Mouse (Mus musculus) lung, adult 18-20 months (tissue): ENCODE measurements around the gene Adrb1.
"Not testable (repeated sequence)": the region's sequence is repeated elsewhere in the genome, so short reads cannot be mapped to it uniquely, and the experiment has no call there.

Experiments
- DNase-seq, 2 experiments: peaks; one replicate each; pipeline ENCODE4 v3.0.0; 2022; ENCODE audit warnings: mixed read lengths in 2 of 2

The Adrb1 gene

GRCm38 (mm10) chr19:56749343-56749742 lies 27.3 kb downstream of the Adrb1 start:
- DNase-seq = no peak

GRCm38 (mm10) chr19:56750709-56751108 lies 28.7 kb downstream of the Adrb1 start:
- no peak for DNase-seq

DNA sequence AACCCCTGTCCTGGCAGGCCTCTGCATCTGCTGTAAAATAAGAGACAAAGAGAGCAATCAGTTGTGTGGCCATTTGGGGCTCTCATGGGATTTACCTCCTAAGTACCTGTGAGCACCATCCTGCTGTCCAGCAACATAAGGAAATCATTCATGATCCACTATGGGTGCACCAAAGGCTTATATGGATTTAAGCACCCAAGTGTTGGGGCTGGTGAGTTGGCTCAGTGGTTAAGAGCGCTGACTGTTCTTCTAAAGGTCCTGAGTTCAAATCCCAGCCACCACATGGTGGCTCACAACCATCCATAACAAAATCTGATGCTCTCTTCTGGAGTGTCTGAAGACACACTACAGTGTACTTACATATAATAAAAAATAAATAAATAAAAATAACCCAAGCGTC lies 32.5 kb downstream of the Adrb1 start:
- not testable (repeated sequence) for DNase-seq

- peak; percentile 49 to 58 for DNase-seq
These were observed 34.4 kb downstream of the Adrb1 start for GRCm38 (mm10) chr19:56756412-56756811.

- no peak for DNase-seq
These were observed 36.3 kb downstream of the Adrb1 start for GRCm38 (mm10) chr19:56758311-56758710.

DNA sequence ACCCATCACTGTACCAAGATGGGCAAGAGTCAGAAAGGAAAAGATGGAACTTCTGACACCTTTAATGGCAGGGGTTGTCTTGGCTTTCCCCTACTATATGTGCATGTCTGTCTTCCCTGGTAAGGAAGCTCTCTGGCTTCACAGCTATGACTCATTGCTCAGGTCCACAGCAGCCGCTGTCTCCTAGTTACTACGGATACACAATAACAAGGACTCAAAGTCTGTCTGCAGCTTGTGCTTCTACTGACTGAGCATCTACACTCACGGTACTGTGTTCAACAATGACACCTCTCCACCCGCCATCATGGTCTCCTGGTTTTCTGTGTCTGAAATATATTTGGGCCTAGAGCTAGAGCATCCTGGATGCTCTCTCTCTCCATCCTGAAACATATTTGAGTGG lies 37.7 kb downstream of the Adrb1 start:
- no peak for DNase-seq

DNA sequence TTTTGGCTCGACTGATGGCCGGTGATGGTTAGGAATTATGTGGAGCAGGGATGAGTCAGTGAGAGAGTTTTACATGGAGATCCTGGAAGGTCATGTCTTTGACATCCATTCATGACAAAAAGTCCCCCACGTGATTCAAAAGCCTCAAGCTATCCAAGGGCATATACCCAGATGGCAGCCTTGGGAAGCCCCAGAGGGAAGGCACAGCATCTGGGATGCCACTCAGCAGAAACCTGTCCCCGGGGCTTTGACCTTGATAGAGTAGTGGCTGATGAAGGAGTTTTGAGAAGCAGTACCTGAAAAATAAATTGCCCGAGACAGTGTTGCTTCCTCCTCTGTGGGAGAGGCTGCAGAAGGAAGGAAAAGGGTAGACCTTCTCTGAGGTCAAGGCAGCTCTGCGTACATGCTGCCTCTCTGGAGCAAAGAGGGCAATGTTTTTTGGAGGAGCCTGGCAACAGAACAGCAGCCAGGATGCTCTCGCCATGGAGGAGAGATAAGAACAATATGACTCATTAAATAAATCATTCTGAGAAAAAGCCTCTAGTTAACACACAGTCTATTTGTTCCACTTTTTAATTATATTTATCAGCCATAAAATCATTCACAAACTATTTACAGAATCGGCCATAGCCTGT lies 38.4 kb downstream of the Adrb1 start:
- no peak for DNase-seq

- no peak for DNase-seq
These were observed 39.1 kb downstream of the Adrb1 start for GRCm38 (mm10) chr19:56761096-56761495.

GRCm38 (mm10) chr19:56761727-56762126 lies 39.7 kb downstream of the Adrb1 start:
- DNase-seq = peak in 1 of 2 experiments; percentile 20

DNA sequence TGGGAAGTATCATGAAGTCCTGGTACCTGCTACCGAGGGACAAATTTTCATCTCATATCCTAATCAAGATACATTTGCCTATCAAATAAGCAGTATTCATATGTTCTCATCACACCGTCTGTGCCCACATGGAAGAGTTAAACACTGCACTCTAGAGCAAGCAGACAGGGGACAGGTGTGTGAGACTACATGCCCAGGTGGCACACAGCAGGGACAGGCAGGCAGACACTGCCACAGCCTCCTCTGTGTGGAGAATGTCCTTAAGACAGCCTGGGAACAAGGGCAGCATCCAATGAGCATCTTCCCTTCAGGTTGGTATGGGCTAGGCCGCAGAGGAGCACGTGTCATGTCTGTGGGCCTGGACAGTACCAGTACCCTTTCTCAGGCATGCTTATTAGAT lies 40.7 kb downstream of the Adrb1 start:
- DNase-seq = no peak

- no peak for DNase-seq
These were observed 47.0 kb downstream of the Adrb1 start for GRCm38 (mm10) chr19:56769024-56769423.

DNA sequence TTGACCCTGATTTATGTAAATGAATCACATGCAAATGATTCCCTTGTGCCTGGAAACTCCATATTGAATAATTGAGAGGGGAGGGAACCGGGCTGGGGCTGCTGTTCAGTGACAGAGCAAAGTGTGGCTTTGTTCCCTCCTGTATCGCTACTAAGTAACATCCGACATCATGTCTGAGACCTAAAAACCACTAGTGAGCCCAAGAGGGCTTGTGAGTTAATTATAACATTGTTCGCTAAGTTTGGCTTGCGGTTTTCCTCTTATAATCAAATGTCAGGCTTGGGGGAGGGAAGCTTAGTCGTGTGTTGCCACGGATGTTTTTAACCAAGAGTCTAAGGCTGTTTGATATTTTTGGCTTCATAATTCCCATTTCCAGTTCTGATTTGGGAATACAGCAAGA lies 50.2 kb downstream of the Adrb1 start:
- DNase-seq = no peak

- DNase-seq = no peak
These were observed 51.5 kb downstream of the Adrb1 start for GRCm38 (mm10) chr19:56773393-56773971.

- peak; percentile 50 to 59 for DNase-seq
These were observed 52.5 kb downstream of the Adrb1 start for GRCm38 (mm10) chr19:56774408-56774962.

DNA sequence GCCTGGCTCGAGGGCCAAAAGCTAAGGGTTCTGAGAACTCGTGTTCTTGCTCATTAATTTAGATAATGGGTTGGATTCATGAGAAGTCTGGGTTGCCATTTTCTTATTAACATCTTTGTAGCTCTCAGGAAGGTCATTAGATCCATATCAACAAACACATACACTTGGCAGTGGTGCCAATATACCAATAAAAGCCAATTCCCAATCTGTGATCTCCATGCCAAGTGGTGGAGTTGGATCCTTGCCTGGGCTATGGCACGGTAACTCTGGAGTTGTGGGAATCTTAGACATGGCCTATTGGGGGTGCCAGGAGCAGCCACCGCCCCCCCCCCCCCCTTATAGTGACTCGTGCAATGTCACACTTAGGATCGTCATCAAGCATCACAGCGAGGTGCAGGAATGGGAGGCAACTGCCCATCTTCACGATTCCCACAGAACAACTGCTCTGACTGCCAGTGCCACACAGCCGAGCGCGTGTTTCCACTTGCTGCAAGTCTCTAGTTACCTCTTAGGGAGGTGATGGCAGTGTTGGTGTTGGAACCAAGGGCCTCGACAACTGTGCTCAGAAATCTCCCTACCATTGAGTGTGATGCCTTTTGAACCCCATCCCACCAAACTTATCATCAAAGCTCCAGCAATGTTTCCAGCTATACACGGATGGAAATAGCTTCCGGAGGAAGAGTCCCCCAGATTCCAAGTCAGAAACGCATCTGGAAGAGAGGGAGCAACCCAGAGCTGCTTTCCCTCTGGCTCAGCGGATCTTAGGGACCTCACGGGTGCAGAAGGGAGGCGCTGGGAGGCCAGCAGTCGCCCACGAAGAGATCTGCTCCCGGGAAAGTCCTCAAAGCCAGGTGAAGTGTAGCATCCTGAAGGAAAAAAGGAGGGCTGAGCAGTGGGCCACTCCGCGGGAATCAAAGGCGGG lies 53.2 kb downstream of the Adrb1 start:
- DNase-seq = no peak

GRCm38 (mm10) chr19:56775893-56776718 lies 54.1 kb downstream of the Adrb1 start:
- no peak for DNase-seq

GRCm38 (mm10) chr19:56776719-56777382 lies 54.9 kb downstream of the Adrb1 start:
- DNase-seq = peak; percentile 65 to 70

GRCm38 (mm10) chr19:56778532-56778931 lies 56.5 kb downstream of the Adrb1 start:
- not testable (repeated sequence) for DNase-seq
